Mouse (Mus musculus) C3H10T1/2 (cell line): ENCODE results near the gene Casp8. TPM values are rescaled to one million over a fixed set of nuclear protein-coding genes. Genes with fewer than 3 reads are reported as not detected.

Experiments used
- polyA plus RNA-seq, 2 experiments: library from polyadenylated mRNA; unstranded; fragments of >200 nt; fragmentation: generic; extraction: Trizol; gene quantifications; one replicate each; pipeline ENCODE4 v1.2.1; 2012; ENCODE audit warnings: missing spikeins in 2 of 2

Casp8 gene
- polyA plus RNA-seq, result 10 to 100 TPM in 1 of 2 experiments, 1 to 10 TPM in 1; 1.7 to 13.7 TPM

DNA sequence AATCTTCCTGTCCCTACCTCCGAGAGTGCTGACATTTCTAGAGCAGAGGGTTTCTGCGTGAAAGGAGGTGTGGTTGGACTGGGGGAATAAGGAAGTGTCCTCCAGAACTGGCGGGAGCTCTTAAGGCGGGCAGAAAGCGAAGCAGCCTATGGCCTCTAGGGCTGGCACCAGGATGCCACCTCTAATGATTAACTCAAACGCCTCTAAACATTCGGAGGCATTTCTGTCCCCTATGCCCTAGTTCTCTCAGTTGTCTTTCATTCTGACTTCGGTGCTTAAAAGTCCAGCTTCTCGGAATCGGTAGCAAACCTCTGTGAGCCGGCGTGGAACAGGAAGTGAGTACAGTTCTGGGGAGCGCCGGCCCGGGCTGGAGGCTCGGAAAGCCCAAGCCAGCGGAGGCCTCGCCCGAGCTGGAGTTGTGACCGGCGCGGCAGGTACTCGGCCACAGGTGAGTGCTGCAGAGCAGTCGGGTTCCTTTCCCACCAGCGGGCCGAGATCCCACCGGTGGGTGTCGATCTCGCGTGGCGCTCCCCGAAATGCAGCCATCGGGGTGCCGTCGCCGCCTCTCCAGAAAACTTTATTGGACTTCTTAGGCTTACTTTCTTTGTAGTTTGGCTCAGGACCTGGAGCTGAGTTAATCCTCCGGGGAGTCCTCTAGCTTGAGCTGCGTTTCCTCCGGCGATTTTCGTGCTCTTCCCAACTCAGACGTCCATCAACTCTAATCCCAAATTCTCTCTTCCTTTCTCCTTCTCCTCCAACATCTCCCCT is at the start of gene Casp8:
Gene Casp8, plus strand, starts transcription at position 84 of the 768 bp plus-strand sequence.

Other genes starting within 250 kb of the Casp8 start
- gene Fam126b, start 209.1 kb upstream of the Casp8 start, polyA plus RNA-seq, result under 1 TPM; 0.07 to 0.39 TPM
- gene Ndufb3, start 209.0 kb upstream of the Casp8 start, polyA plus RNA-seq, result 100 to 1,000 TPM in 1 of 2 experiments, 10 to 100 TPM in 1; 58.4 to 123 TPM
- under 1 TPM; 0.02 to 0.05 TPM for gene Als2cr12, start 99.4 kb upstream of the Casp8 start, polyA plus RNA-seq
- gene Cflar, start 83.9 kb upstream of the Casp8 start, polyA plus RNA-seq, result 10 to 100 TPM; 18.6 to 33.0 TPM
- 1 to 10 TPM in 1 of 2 experiments, under 1 TPM in 1; 0.67 to 7.7 TPM for gene Trak2, start 178.1 kb downstream of the Casp8 start, polyA plus RNA-seq
- gene Stradb, start 178.1 kb downstream of the Casp8 start, polyA plus RNA-seq, result 1 to 10 TPM; 2.8 to 6.7 TPM